Mouse (Mus musculus): ENCODE measurements around the gene Mob1a.

Mob1a gene

DNA sequence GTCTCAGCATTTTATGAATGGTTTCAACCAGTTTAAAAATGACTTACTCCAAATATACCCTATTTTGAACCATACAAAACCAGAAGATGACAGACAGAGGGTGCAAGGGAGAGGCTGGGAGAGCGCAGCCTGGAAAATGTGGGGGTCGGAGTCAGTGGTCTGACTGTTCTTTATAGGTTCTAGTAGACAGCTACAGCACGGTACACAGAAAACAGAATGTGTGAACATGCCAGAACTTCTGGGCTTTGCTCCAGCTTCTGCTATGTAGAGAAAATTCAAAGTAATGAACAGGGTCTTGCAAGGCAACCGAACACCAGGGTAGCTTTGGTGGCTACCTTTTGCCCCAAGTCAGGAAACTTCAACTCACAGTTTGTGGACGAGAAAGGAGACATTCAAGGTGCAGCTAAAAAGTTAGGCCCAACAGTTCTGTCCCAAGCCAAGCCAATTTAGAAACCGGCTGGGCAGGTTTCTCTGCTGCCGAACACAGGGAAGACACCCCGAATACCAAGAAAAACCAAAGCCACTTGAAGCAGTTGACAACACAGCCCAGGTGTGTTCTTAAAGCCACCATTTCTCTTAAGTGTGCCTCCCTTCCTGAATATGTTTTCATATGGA lies 66.5 kb downstream of the Mob1a start:
- DNase-seq = no peak
